Mouse (Mus musculus) layer of hippocampus, adult 6 months (tissue): ENCODE results near the gene Olfr613. TPM values are rescaled to one million over a fixed set of nuclear protein-coding genes. Genes with fewer than 3 reads are reported as not detected.

Experiments
- long read RNA-seq, 2 experiments: library from polyadenylated mRNA; unstranded; transcript quantifications; one replicate each; pipeline ENCODE4 v2.0.0; 2019 to 2020
- microRNA-seq: library from miRNA; unstranded; fragments of <30 nt; microRNA quantifications from one replicate; pipeline ENCODE4 v1.2.0, GENCODE M21; 2020
- polyA plus RNA-seq: library from polyadenylated mRNA; unstranded; fragments of <200 nt; fragmentation: Nextera tagmentation; gene quantifications from 2 replicates; pipeline ENCODE4 v1.2.3, GENCODE M21; 2021

The Olfr613 gene
- not detected in 2 replicates for polyA plus RNA-seq
- long read RNA-seq, experiment 1, result 0 reads
- long read RNA-seq, experiment 2, result 0 reads

DNA sequence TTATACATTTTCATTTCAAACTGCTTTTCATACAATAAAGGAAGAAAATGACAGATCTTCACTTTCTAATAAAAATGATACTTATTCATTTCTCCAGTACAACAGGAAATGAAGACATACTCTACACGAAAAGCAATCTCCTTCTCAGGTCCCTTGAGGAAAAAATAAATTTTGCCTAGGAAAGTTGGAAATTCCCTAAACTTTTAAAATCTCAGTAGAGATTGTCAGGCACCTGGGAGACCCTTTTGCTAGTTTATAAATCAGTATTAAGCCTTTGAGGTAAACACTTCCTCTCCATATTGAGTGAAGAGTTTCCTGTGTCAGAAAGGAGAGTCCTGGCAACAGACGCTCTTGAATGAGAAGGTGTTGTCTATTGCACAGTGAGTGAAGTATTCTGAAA lies at the start of gene Olfr613:
Olfr613 (plus strand) TSS at position 301 of the 400 bp plus-strand sequence.

DNA sequence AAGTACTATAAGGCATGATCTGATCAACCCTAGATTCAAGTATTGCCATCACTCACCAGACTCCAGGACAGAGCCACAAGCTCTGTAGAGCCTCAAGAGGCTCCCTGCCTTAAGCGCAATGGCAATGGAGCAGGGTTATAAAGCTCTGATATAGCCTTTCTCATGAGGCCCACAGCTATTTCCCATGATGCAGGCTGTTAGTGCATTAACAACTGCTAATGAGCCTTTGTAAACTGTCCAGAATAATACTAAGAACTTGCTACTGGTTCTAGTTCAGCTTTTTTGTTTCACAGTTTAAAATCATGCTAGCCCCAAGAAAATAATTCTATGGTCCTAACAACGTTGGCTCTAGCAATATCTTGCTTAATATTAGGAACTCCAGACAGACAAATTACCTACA lies 35.9 kb upstream of the Olfr613 start, which contains the start of gene Olfr610:
Olfr610 (minus strand) TSS at position 101 of the 400 bp plus-strand sequence.

DNA sequence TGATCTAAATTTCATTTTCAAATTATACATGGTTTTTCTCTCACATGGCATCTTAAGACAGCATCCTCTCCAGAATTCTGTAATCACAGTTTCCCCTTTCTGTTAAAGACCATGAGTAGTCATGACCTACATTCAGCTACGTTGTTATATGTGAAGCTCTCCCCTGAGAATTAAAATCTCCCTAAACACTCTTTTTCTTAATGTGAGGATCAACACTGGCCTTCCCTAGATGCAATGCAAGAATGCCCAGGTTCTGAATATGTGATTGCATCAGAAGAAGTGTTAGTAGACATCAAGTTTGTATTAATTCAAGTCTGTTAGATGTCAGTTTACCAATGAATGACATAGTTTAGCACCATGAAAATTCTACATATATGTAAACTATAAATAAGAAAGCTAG lies 27.1 kb upstream of the Olfr613 start, which contains the start of gene Olfr611:
Olfr611 (minus strand) TSS at position 101 of the 400 bp plus-strand sequence.

DNA sequence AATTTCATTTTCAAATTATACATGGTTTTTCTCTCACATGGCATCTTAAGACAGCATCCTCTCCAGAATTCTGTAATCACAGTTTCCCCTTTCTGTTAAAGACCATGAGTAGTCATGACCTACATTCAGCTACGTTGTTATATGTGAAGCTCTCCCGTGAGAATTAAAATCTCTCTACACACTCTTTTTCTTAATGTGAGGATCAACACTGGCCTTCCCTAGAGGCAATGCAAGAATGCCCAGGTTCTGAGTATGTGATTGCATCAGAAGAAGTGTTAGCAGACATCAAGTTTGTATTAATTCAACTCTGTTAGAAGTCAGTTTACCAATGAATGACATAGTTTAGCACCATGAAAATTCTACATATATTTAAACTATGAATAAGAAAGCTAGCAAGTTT lies 5.3 kb upstream of the Olfr613 start, which contains the start of gene Olfr612:
Olfr612 (minus strand) TSS at position 101 of the 400 bp plus-strand sequence.

DNA sequence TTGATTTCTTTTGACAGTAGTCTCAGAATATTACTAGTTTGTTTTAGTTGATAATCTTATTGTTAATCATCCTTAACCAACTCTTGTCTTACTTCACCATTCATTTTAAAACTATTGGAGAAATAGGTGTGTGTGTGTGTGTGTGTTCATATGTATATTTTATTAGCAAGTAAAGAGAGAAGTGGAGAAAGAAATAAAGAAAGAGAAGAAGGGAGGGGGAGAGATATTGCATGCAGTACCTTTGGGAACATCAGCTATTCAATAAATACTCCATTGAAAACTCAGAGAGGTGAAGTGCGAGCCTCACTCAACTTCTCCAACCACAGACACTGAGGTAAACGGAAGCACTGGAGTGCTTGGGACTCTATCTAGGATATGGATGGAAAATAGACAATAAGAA lies 7.9 kb downstream of the Olfr613 start, which contains the start of gene Olfr615:
Olfr615 (plus strand) TSS at position 301 of the 400 bp plus-strand sequence.

DNA sequence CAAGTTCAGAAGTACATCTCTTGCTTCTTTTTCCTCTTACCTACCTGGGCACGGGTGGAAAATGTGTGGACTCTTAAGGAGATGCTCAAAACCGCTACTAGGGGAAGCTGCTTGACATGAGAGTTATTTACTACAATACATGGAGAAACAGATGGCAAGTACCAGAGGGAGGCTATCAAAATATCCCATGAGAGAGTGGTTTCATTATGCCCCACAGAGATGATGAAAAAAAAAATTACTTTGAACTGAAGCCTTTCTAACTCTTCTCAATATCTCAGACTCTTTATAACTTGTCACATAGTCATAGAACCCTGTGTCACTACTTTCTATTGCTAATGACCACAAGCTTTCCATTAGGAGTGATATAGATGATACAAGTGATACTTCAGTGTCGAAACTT lies 21.2 kb downstream of the Olfr613 start, which contains the start of gene Olfr616:
Olfr616 (minus strand) TSS at position 101 of the 400 bp plus-strand sequence.

DNA sequence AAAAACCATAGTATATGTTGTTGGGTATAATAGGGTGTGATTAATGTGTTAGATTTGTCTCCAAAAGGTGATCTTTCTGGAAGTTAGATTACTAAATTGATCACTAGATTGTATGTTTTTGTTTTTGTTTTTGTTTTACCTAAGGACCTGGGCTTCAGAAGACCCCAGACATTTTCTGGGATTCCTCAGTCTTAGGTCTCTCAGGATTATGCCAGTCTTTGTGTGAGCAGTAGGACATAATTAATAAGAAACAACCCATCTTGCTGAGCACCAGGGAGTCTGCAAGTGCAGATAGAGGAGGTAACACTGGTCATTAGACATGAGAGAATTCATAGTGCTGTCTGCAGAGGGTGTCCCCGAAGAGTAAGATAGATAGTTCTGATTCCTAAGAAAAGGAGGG lies 24.9 kb downstream of the Olfr613 start, which contains the start of gene Olfr617:
Olfr617 (plus strand) TSS at position 301 of the 400 bp plus-strand sequence.

DNA sequence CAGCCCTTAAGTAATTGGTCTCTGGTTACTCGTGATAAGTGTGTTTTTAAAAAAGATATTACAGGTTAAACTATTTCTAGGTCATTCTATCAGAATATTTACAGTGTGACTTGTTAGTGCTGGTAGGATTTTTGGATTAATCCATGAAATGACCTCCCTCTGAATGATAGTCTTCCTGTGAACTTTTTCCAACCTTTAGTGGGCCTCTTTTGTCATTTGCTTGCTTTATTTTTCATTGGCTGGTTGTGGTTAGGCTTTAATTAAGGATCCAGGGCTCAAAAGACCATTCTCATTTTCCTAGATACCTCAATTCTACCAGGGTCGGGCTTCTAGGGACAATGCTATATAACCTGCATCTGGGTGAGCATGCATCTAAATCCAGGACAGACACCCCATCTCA lies 41.9 kb downstream of the Olfr613 start, which contains the start of gene Olfr618:
Olfr618 (plus strand) TSS at position 301 of the 400 bp plus-strand sequence.

DNA sequence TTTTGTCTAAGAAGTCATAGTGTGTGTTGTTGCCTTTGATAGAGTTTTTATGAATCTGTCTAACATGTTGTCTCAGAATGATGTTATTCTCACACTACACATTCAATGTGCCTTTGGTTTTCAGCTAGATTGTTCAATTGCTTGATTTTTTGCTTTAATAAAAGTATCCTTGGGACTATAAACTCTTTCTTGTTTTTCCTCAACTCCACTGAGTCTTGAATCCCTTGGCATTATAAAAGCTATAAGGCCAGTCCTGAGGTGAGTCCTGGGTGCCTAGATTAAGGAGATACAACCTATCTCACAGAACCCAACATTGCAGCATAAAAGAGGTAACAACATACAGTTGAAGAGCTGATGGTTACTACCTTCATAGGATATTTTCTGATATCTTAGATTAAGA lies 52.4 kb downstream of the Olfr613 start, which contains the start of gene Olfr619:
Olfr619 (plus strand) TSS at position 301 of the 400 bp plus-strand sequence.

Small RNA genes within 50 kb of the gene (microRNA-seq; reads per million reads assigned to microRNA genes)
- gene Gm26506, result not detected

Other genes with a start within 250 kb of the Olfr613 start
- gene Olfr596, start 242.4 kb upstream of the Olfr613 start, polyA plus RNA-seq, result not detected in 2 replicates
- gene Olfr597, start 231.8 kb upstream of the Olfr613 start, polyA plus RNA-seq, result not detected in 2 replicates
- gene Olfr598, start 224.5 kb upstream of the Olfr613 start, polyA plus RNA-seq, result not detected in 2 replicates
- gene Olfr599, start 212.2 kb upstream of the Olfr613 start, polyA plus RNA-seq, result not detected in 2 replicates
- gene Olfr600, start 198.4 kb upstream of the Olfr613 start, polyA plus RNA-seq, result not detected in 2 replicates
- gene Olfr601, start 185.4 kb upstream of the Olfr613 start, polyA plus RNA-seq, result not detected in 2 replicates
- gene Olfr603, start 161.9 kb upstream of the Olfr613 start, polyA plus RNA-seq, result not detected in 2 replicates
- gene Usp17lc, start 133.0 kb upstream of the Olfr613 start, polyA plus RNA-seq, result not detected in 2 replicates
- not detected in 2 replicates for gene Olfr605, start 102.6 kb upstream of the Olfr613 start, polyA plus RNA-seq
- not detected in 2 replicates for gene Olfr606, start 99.0 kb upstream of the Olfr613 start, polyA plus RNA-seq
- not detected in 2 replicates for gene Olfr607, start 83.9 kb upstream of the Olfr613 start, polyA plus RNA-seq
- gene Olfr608, start 78.2 kb upstream of the Olfr613 start, polyA plus RNA-seq, result not detected in 2 replicates
- not detected in 2 replicates for gene Olfr609, start 50.0 kb upstream of the Olfr613 start, polyA plus RNA-seq
- not detected in 2 replicates for gene Olfr610, start 36.0 kb upstream of the Olfr613 start, polyA plus RNA-seq
- not detected in 2 replicates for gene Olfr611, start 27.2 kb upstream of the Olfr613 start, polyA plus RNA-seq
- gene Olfr612, start 5.4 kb upstream of the Olfr613 start, polyA plus RNA-seq, result not detected in 2 replicates
- not detected in 2 replicates for gene Olfr615, start 8.0 kb downstream of the Olfr613 start, polyA plus RNA-seq
- gene Olfr616, start 21.1 kb downstream of the Olfr613 start, polyA plus RNA-seq, result not detected in 2 replicates
- not detected in 2 replicates for gene Olfr617, start 25.0 kb downstream of the Olfr613 start, polyA plus RNA-seq
- gene Olfr618, start 42.0 kb downstream of the Olfr613 start, polyA plus RNA-seq, result not detected in 2 replicates
- gene Olfr619, start 52.5 kb downstream of the Olfr613 start, polyA plus RNA-seq, result not detected in 2 replicates
- not detected in 2 replicates for gene Olfr620, start 64.5 kb downstream of the Olfr613 start, polyA plus RNA-seq
- gene Olfr622, start 94.6 kb downstream of the Olfr613 start, polyA plus RNA-seq, result not detected in 2 replicates
- not detected in 2 replicates for gene Olfr623, start 115.6 kb downstream of the Olfr613 start, polyA plus RNA-seq
- not detected in 2 replicates for gene Olfr624, start 123.1 kb downstream of the Olfr613 start, polyA plus RNA-seq
- not detected in 2 replicates for gene Olfr625-ps1, start 134.6 kb downstream of the Olfr613 start, polyA plus RNA-seq
- gene Olfr243, start 166.6 kb downstream of the Olfr613 start, polyA plus RNA-seq, result not detected in 2 replicates
- not detected in 2 replicates for gene Olfr628, start 182.3 kb downstream of the Olfr613 start, polyA plus RNA-seq
- gene Olfr629, start 196.9 kb downstream of the Olfr613 start, polyA plus RNA-seq, result not detected in 2 replicates
- not detected in 2 replicates for gene Olfr630, start 209.3 kb downstream of the Olfr613 start, polyA plus RNA-seq
- gene Olfr69, start 223.5 kb downstream of the Olfr613 start, polyA plus RNA-seq, result not detected in 2 replicates
- not detected in 2 replicates for gene Olfr68, start 231.6 kb downstream of the Olfr613 start, polyA plus RNA-seq
- not detected in 2 replicates for gene Olfr67, start 243.7 kb downstream of the Olfr613 start, polyA plus RNA-seq